Mouse (Mus musculus): ENCODE results near the gene Synrg. TPM values are rescaled to one million over a fixed set of nuclear protein-coding genes. Genes with fewer than 3 reads are reported as not detected.

Synrg gene
- 30.9 and 32.6 TPM in 2 replicates for polyA plus RNA-seq (2015; fragmentation: Nextera tagmentation; extraction: Ambion mirVana)

GRCm38 (mm10) chr11:83963991-83964921 is at the start of gene Synrg:
TSS of gene Synrg (plus strand) at chr11:83964428.
- peaks cover 35% of the 10 kb centered on the region for H3K4me1 ChIP-seq (replicated peaks)
- ATAC-seq (ENCODE audit: low FRiP score), result peak; percentile 95
- 1% methylated on average over 73 of the region's 76 CpGs for WGBS
- H3K36me3 ChIP-seq, result peaks cover 35% of the 10 kb centered on the region
- H3K27me3 ChIP-seq, result no peaks in the 10 kb centered on the region
- peak within 1 kb of the TSS; percentile 90 for H3K9ac ChIP-seq
- peak within 1 kb of the TSS; percentile 95 for H3K27ac ChIP-seq
- no peaks in the 10 kb centered on the region for H3K9me3 ChIP-seq
- peak within 1 kb of the TSS; percentile 56 for H3K4me2 ChIP-seq
- H3K4me3 ChIP-seq, result peak within 1 kb of the TSS; percentile 71

GRCm38 (mm10) chr11:83914501-83914900 is 49.7 kb upstream of the Synrg start:
- Histone ChIP-seq H3K4me1 (replicated peaks) (no peaks in the 10 kb centered on the region), H3K9ac (no peak overlapping the region), H3K4me2 (no peak overlapping the region), H3K27ac (no peak overlapping the region), H3K27me3 (no peaks in the 10 kb centered on the region), H3K9me3 (no peaks in the 10 kb centered on the region), H3K4me3 (no peak overlapping the region), H3K36me3 (no peaks in the 10 kb centered on the region)
- ATAC-seq (ENCODE audit: low FRiP score), result no peak
- WGBS, result 86% methylated on average over 4 of the region's 4 CpGs

GRCm38 (mm10) chr11:83922600-83922999 is 41.6 kb upstream of the Synrg start:
- WGBS, result 82% methylated on average over 2 of the region's 2 CpGs
- no peak overlapping the region for H3K27ac ChIP-seq
- no peak for ATAC-seq (ENCODE audit: low FRiP score)
- H3K36me3 ChIP-seq, result no peaks in the 10 kb centered on the region
- H3K9ac ChIP-seq, result no peak overlapping the region
- H3K4me3 ChIP-seq, result no peak overlapping the region
- no peaks in the 10 kb centered on the region for H3K4me1 ChIP-seq (replicated peaks)
- H3K9me3 ChIP-seq, result no peaks in the 10 kb centered on the region
- no peak overlapping the region for H3K4me2 ChIP-seq
- peaks cover 8% of the 10 kb centered on the region; the same call in 1 of the 2 replicates for H3K27me3 ChIP-seq

- Histone ChIP-seq H3K4me2 (no peak overlapping the region), H3K4me1 (replicated peaks) (no peaks in the 10 kb centered on the region), H3K36me3 (no peaks in the 10 kb centered on the region), H3K9ac (no peak overlapping the region), H3K27me3 (peaks cover 8% of the 10 kb centered on the region; the same call in 1 of the 2 replicates), H3K4me3 (no peak overlapping the region), H3K9me3 (no peaks in the 10 kb centered on the region), H3K27ac (no peak overlapping the region)
- ATAC-seq (ENCODE audit: low FRiP score), result no peak
- 58% methylated on average over 3 of the region's 3 CpGs for WGBS
These were observed 37.1 kb upstream of the Synrg start for GRCm38 (mm10) chr11:83927097-83927496.

GRCm38 (mm10) chr11:83932506-83933106 is 31.6 kb upstream of the Synrg start:
- Histone ChIP-seq H3K27ac (no peak overlapping the region), H3K4me1 (replicated peaks) (no peaks in the 10 kb centered on the region), H3K9me3 (no peaks in the 10 kb centered on the region), H3K9ac (no peak overlapping the region), H3K36me3 (no peaks in the 10 kb centered on the region), H3K4me3 (no peak overlapping the region), H3K27me3 (peaks cover 5% of the 10 kb centered on the region; the same call in 1 of the 2 replicates), H3K4me2 (no peak overlapping the region)
- 84% methylated on average over 10 of the region's 10 CpGs for WGBS
- ATAC-seq (ENCODE audit: low FRiP score), result no peak

DNA sequence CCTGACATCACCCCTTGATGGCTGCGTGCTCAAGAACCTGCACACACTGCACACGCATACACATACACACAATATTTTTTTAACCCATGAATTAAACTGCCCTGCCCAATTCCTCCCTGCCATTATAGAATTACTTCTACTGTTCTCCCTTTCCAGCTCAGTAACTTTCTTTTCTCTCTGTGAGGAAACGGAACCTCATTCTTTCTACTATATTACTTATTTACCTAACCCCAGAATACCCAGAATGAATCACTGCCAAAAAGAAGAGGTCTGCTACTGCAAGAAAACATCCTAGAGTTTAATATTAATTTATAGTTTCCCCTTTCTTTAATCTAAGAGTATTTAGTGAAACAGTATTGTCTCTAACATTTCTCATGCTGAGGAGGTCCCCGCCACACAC is 30.9 kb upstream of the Synrg start:
- no peaks in the 10 kb centered on the region for H3K36me3 ChIP-seq
- H3K4me3 ChIP-seq, result no peak overlapping the region
- no peaks in the 10 kb centered on the region for H3K9me3 ChIP-seq
- no peaks in the 10 kb centered on the region for H3K4me1 ChIP-seq (replicated peaks)
- H3K4me2 ChIP-seq, result no peak overlapping the region
- WGBS, result 82% methylated on average over 4 of the region's 4 CpGs
- peaks cover 10% of the 10 kb centered on the region for H3K27me3 ChIP-seq
- ATAC-seq (ENCODE audit: low FRiP score), result no peak
- H3K27ac ChIP-seq, result no peak overlapping the region
- H3K9ac ChIP-seq, result no peak overlapping the region

DNA sequence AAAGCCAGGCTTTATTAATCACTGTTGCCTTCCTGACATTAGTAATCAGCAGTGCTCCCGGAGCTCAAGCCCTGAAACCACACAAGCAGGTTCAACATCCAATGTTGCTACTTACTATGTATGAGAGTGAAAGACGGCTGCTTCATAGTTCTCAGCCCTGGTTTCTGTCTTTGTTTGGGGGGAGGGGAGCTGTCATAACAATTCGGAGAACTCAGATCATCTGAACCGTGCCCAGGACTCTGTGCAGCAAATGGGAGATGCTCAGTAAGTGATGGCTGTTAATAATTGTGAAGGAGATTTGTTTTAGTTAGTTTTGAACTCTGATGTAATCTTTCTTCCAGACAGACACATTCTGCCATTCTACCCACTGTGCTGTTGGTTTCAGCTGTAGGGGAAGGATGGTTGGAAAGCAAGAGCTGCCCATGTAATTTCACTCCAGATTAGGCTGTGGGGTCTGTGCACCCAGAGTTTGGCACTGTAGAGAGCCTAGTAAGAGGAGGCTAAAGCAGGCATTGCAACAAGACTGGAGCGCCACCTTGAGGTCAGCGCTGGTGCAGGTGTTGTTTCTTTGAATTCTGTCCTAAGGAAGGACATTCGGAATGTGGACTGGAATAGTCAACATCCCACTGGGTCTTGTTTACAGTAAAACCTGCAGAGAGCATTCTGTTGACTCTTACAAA is 28.1 kb upstream of the Synrg start:
- H3K4me2 ChIP-seq, result no peak overlapping the region
- no peaks in the 10 kb centered on the region for H3K36me3 ChIP-seq
- H3K4me1 ChIP-seq (replicated peaks), result no peaks in the 10 kb centered on the region
- H3K27ac ChIP-seq, result no peak overlapping the region
- H3K27me3 ChIP-seq, result peaks cover 18% of the 10 kb centered on the region
- H3K9me3 ChIP-seq, result no peaks in the 10 kb centered on the region
- H3K4me3 ChIP-seq, result no peak overlapping the region
- 29% methylated on average over 7 of the region's 7 CpGs for WGBS
- no peak for ATAC-seq (ENCODE audit: low FRiP score)
- no peak overlapping the region for H3K9ac ChIP-seq

DNA sequence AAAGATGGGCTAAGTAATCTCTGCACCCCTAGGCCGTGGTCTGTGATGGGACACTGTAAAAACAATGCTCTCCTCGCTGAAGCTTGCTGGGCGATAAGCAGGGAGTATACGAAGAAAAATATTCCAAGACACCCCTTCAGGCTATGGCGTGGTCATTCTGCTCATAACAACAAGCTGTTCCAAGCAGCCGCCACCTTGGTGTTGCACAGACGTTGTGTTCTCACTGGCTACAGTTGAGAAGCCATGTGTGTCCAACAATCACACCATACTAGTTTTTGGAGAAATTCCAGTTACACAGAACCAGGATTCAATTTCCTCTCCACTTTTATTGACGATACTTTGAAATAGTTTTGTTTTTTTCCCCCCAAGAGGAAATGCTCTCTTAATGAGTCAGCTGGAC is 25.7 kb upstream of the Synrg start:
- WGBS, result 86% methylated on average over 8 of the region's 8 CpGs
- no peak overlapping the region for H3K27ac ChIP-seq
- ATAC-seq (ENCODE audit: low FRiP score), result no peak
- no peak overlapping the region for H3K4me3 ChIP-seq
- no peaks in the 10 kb centered on the region for H3K9me3 ChIP-seq
- H3K27me3 ChIP-seq, result peaks cover 18% of the 10 kb centered on the region
- no peak overlapping the region for H3K4me2 ChIP-seq
- H3K4me1 ChIP-seq (replicated peaks), result peaks cover 12% of the 10 kb centered on the region
- no peaks in the 10 kb centered on the region for H3K36me3 ChIP-seq
- peak overlapping the region; percentile 46; the same call in 1 of the 2 replicates for H3K9ac ChIP-seq

DNA sequence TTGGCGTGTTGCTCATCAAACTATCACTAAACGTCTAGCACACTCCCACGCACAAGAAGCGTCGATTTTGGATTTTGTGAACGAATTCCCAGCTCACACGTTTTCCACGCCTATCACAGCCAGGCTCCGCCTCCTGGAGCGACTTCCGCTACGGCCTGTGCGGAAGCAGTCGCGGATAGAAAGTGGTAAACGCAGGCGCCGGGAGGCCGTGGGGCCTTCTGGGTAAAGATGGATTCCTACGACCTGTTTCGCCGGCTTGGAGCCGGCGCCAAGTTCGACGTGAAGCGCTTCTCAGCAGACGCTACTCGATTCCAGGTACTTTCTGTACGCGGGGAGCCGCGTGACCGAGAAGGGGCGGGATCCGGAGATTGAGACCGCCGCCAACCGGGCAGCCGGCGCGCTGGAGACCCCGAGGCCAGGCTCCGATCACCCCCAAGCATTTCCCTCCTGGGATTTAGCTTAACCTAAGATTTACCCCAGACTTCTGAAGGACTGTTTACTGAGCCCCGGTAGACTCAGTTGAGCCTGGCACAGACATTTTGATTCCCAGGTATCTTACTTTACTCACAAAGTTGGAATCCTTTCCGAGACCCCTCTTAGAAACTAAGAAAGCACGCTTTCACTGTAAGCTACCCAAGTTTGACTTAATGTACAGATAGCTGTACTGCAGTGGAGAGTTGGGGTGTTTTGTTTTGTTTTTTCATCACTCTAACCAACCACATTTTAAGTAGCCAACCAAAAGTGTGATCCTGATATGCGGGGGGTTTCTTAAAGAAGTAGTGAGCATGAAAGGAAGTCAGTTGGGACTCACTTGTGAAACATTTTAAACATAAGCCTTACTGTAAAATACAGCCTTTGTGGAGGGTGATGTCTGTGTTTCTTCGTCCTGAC is 22.0 kb upstream of the Synrg start, which contains the start of gene Ddx52:
Gene Ddx52, plus strand, starts transcription at position 113 of the 891 bp plus-strand sequence.
- peaks cover 12% of the 10 kb centered on the region for H3K4me1 ChIP-seq (replicated peaks)
- ATAC-seq (ENCODE audit: low FRiP score), result peak; percentile 93
- peak within 1 kb of the TSS; percentile 74 for H3K9ac ChIP-seq
- peaks cover 32% of the 10 kb centered on the region for H3K36me3 ChIP-seq
- peak within 1 kb of the TSS; percentile 61 for H3K4me2 ChIP-seq
- peak within 1 kb of the TSS; percentile 75 for H3K4me3 ChIP-seq
- no peaks in the 10 kb centered on the region for H3K9me3 ChIP-seq
- WGBS, result under 1% methylated on average over 49 of the region's 49 CpGs
- H3K27me3 ChIP-seq, result peaks cover 15% of the 10 kb centered on the region
- peak within 1 kb of the TSS; percentile 30; the same call in 1 of the 2 replicates for H3K27ac ChIP-seq

DNA sequence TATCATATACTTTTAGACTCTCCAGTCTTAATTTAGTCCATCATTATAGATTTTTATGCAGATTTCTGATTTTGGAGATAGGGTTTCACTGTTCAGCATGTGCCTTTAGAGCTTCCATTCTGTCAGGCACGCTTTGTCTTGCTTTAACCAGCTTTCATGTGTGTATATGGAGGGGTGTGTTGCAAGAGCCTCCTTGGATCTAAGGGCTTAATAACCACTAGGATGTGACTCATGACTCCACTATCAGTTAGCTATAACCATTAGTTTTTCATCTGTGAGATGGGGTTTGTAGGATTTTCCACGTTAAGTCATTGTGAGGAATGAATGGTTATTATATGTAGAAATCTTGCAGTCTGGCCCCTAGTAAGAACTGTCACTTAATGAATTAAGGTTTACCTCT is 7.4 kb upstream of the Synrg start:
- WGBS, result 91% methylated on average over 2 of the region's 2 CpGs
- no peaks in the 10 kb centered on the region for H3K27me3 ChIP-seq

GRCm38 (mm10) chr11:83961983-83962382 is 2.2 kb upstream of the Synrg start:
- Histone ChIP-seq H3K9me3 (no peaks in the 10 kb centered on the region), H3K4me3 (no peak overlapping the region), H3K4me2 (no peak overlapping the region), H3K9ac (no peak overlapping the region), H3K4me1 (replicated peaks) (peaks cover 22% of the 10 kb centered on the region), H3K27me3 (no peaks in the 10 kb centered on the region), H3K36me3 (peaks cover 50% of the 10 kb centered on the region), H3K27ac (no peak overlapping the region)
- ATAC-seq (ENCODE audit: low FRiP score), result no peak
- WGBS, result 94% methylated on average over 3 of the region's 3 CpGs

More for the DNA sequence above, 7.4 kb upstream of the Synrg start:
- H3K4me1 ChIP-seq (replicated peaks), result no peaks in the 10 kb centered on the region
- H3K4me2 ChIP-seq, result no peak overlapping the region
- no peak overlapping the region for H3K27ac ChIP-seq
- no peak for ATAC-seq (ENCODE audit: low FRiP score)
- H3K4me3 ChIP-seq, result no peak overlapping the region
- no peaks in the 10 kb centered on the region for H3K9me3 ChIP-seq
- peaks cover 90% of the 10 kb centered on the region for H3K36me3 ChIP-seq
- H3K9ac ChIP-seq, result no peak overlapping the region

Measured in hindbrain, embryonic 13.5 days (tissue).